Mouse (Mus musculus) kidney, embryonic 14.5 days (tissue): ENCODE data around the gene Naa80. TPM values are rescaled to one million over a fixed set of nuclear protein-coding genes. Genes with fewer than 3 reads are reported as not detected.

ENCODE experiments used
- ATAC-seq: fragments of 200-750 bp; cut with Nextera tagmentation; 2 replicates; pipeline ENCODE4 v1.8.0; 2017; ENCODE audit warnings: moderate number of reproducible peaks, mild to moderate bottlenecking, moderate TSS enrichment, moderate library complexity; ENCODE audit not compliant: low FRiP score, low TSS enrichment
- H3K27ac ChIP-seq: fragments of 300-500 bp; sonication (generic); 2 replicates; pipeline ENCODE4 v1.5.1; 2014; ENCODE audit warnings: low read depth, mild to moderate bottlenecking, low read length, moderate library complexity, mixed read lengths
- H3K27me3 ChIP-seq: fragments of 300-500 bp; sonication (generic); 2 replicates; pipeline ENCODE4 v1.6.1; 2014; ENCODE audit warnings: mild to moderate bottlenecking, low read length; ENCODE audit not compliant: control insufficient read depth, insufficient read depth
- H3K36me3 ChIP-seq: fragments of 300-500 bp; sonication (generic); 2 replicates; pipeline ENCODE4 v1.6.1; 2014; ENCODE audit warnings: low read length, mixed read lengths; ENCODE audit not compliant: control insufficient read depth, insufficient read depth
- H3K4me1 ChIP-seq: fragments of 300-500 bp; sonication (generic); 2 replicates; pipeline ENCODE4 v1.6.1; 2014; ENCODE audit warnings: low read length, mixed read lengths; ENCODE audit not compliant: control insufficient read depth, insufficient read depth
- H3K4me2 ChIP-seq: fragments of 300-500 bp; sonication (generic); replicated peaks from 2 replicates; pipeline ENCODE4 v1.6.1; 2014; ENCODE audit warnings: low read depth, mild to moderate bottlenecking, low read length
- H3K4me3 ChIP-seq: fragments of 300-500 bp; sonication (generic); 2 replicates; pipeline ENCODE4 v1.5.1; 2014; ENCODE audit warnings: mild to moderate bottlenecking, low read length
- H3K9ac ChIP-seq: fragments of 300-500 bp; sonication (generic); 2 replicates; pipeline ENCODE4 v1.6.1; 2014; ENCODE audit warnings: low read depth, mild to moderate bottlenecking, low read length, moderate library complexity
- H3K9me3 ChIP-seq: fragments of 300-500 bp; sonication (generic); 2 replicates; pipeline ENCODE4 v1.6.1; 2016; ENCODE audit warnings: low read length; ENCODE audit not compliant: control insufficient read depth
- WGBS: fragments of 180-500 bp; shearing (Covaris S2); extraction: QIAGEN DNeasy Blood & Tissue Kit; methylation state at CpG from one replicate; pipeline ENCODE4 v1.1.7; 2014; 5-methylcytosine and 5-hydroxymethylcytosine counted together
- polyA plus RNA-seq: library from polyadenylated mRNA; unstranded; fragments of >200 nt; fragmentation: Nextera tagmentation; extraction: Ambion mirVana; gene quantifications from 2 replicates; pipeline ENCODE4 v1.2.1, GENCODE M21; 2014

Naa80 gene
- polyA plus RNA-seq, 1 experiment from 2014 or later, result 18.4 TPM

- ATAC-seq, result no peak
- H3K9ac ChIP-seq, result no peak overlapping the region
- no peaks in the 10 kb centered on the region for H3K27me3 ChIP-seq
- 82% methylated on average over 5 of the region's 5 CpGs for WGBS
- H3K4me1 ChIP-seq, result peaks cover 37% of the 10 kb centered on the region; the same call in 1 of the 2 replicates
- no peak overlapping the region for H3K4me3 ChIP-seq
- no peak overlapping the region for H3K4me2 ChIP-seq
- H3K27ac ChIP-seq, result no peak overlapping the region
- no peaks in the 10 kb centered on the region for H3K9me3 ChIP-seq
- peaks cover 14% of the 10 kb centered on the region for H3K36me3 ChIP-seq
These were observed 30.7 kb upstream of the Naa80 start for GRCm38 (mm10) chr9:107547957-107548356.

GRCm38 (mm10) chr9:107548820-107549219 is 29.9 kb upstream of the Naa80 start:
- Histone ChIP-seq H3K27me3 (no peaks in the 10 kb centered on the region), H3K27ac (no peak overlapping the region), H3K4me2 (no peak overlapping the region), H3K36me3 (peaks cover 14% of the 10 kb centered on the region), H3K9me3 (no peaks in the 10 kb centered on the region), H3K9ac (no peak overlapping the region; the same call in 1 of the 2 replicates), H3K4me1 (peaks cover 43% of the 10 kb centered on the region), H3K4me3 (no peak overlapping the region)
- WGBS, result 82% methylated on average over 10 of the region's 10 CpGs
- no peak for ATAC-seq

- Histone ChIP-seq H3K9ac (no peak overlapping the region; the same call in 1 of the 2 replicates), H3K9me3 (no peaks in the 10 kb centered on the region), H3K4me3 (no peak overlapping the region), H3K27me3 (no peaks in the 10 kb centered on the region), H3K4me2 (no peak overlapping the region), H3K4me1 (peaks cover 43% of the 10 kb centered on the region), H3K27ac (no peak overlapping the region), H3K36me3 (peaks cover 9% of the 10 kb centered on the region; the same call in 1 of the 2 replicates)
- WGBS, result 77% methylated on average over 20 of the region's 20 CpGs
- ATAC-seq, result no peak
These were observed 29.2 kb upstream of the Naa80 start for GRCm38 (mm10) chr9:107549297-107550074.

- Histone ChIP-seq H3K27ac (peak overlapping the region; percentile 69; the same call in 1 of the 2 replicates), H3K4me1 (peaks cover 44% of the 10 kb centered on the region), H3K9ac (peak overlapping the region; percentile 67; the same call in 1 of the 2 replicates), H3K4me2 (peak overlapping the region; percentile 87), H3K4me3 (peak overlapping the region; percentile 63), H3K36me3 (no peaks in the 10 kb centered on the region), H3K9me3 (no peaks in the 10 kb centered on the region), H3K27me3 (no peaks in the 10 kb centered on the region)
- 26% methylated on average over 23 of the region's 23 CpGs for WGBS
- no peak for ATAC-seq
These were observed 28.1 kb upstream of the Naa80 start for GRCm38 (mm10) chr9:107550491-107551116.

- no peaks in the 10 kb centered on the region for H3K27me3 ChIP-seq
- peak; percentile 44 for ATAC-seq
These were observed 27.4 kb upstream of the Naa80 start, which contains the start of gene Rassf1 for GRCm38 (mm10) chr9:107551117-107551889. Gene Rassf1, plus strand, starts transcription at chr9:107551555.

GRCm38 (mm10) chr9:107551890-107552355 is 26.8 kb upstream of the Naa80 start:
- ATAC-seq, result no peak
- WGBS, result 6% methylated on average over 8 of the region's 8 CpGs
- peak overlapping the region; percentile 87 for H3K4me2 ChIP-seq
- H3K36me3 ChIP-seq, result peaks cover 6% of the 10 kb centered on the region
- H3K27ac ChIP-seq, result peak overlapping the region; percentile 69
- peak overlapping the region; percentile 63 for H3K4me3 ChIP-seq
- peaks cover 53% of the 10 kb centered on the region for H3K4me1 ChIP-seq
- no peaks in the 10 kb centered on the region for H3K9me3 ChIP-seq
- peak overlapping the region; percentile 67 for H3K9ac ChIP-seq
- H3K27me3 ChIP-seq, result no peaks in the 10 kb centered on the region

More at GRCm38 (mm10) chr9:107551117-107551889, 27.4 kb upstream of the Naa80 start, which contains the start of gene Rassf1:
- H3K9ac ChIP-seq, result peak within 1 kb of the TSS; percentile 67
- under 1% methylated on average over 63 of the region's 63 CpGs for WGBS
- no peaks in the 10 kb centered on the region; the same call in 1 of the 2 replicates for H3K36me3 ChIP-seq
- H3K27ac ChIP-seq, result peak within 1 kb of the TSS; percentile 69
- H3K4me1 ChIP-seq, result peaks cover 51% of the 10 kb centered on the region
- peak within 1 kb of the TSS; percentile 87 for H3K4me2 ChIP-seq
- H3K4me3 ChIP-seq, result peak within 1 kb of the TSS; percentile 63
- H3K9me3 ChIP-seq, result no peaks in the 10 kb centered on the region

GRCm38 (mm10) chr9:107552690-107553393 is 25.8 kb upstream of the Naa80 start:
- Histone ChIP-seq H3K9me3 (no peaks in the 10 kb centered on the region), H3K27me3 (no peaks in the 10 kb centered on the region), H3K27ac (peak overlapping the region; percentile 69), H3K4me3 (peak overlapping the region; percentile 63), H3K36me3 (peaks cover 15% of the 10 kb centered on the region), H3K4me2 (peak overlapping the region; percentile 87), H3K9ac (peak overlapping the region; percentile 67; the same call in 1 of the 2 replicates), H3K4me1 (peaks cover 49% of the 10 kb centered on the region)
- no peak for ATAC-seq
- WGBS, result 74% methylated on average over 5 of the region's 5 CpGs
